Mouse (Mus musculus) lung, adult 2 months (tissue): ENCODE data around the gene Vasn.

Experiments used
- CTCF ChIP-seq: fragments of 200-500 bp; IDR thresholded peaks from 2 replicates; pipeline ENCODE4 v1.5.1; 2011; ENCODE audit warnings: mild to moderate bottlenecking, low read length, control low read depth; ENCODE audit not compliant: insufficient read depth
- POLR2A ChIP-seq: fragments of 200-500 bp; IDR thresholded peaks from 2 replicates; pipeline ENCODE4 v1.6.1; 2011; ENCODE audit warnings: low read depth, mild to moderate bottlenecking, control low read depth, low read length, borderline replicate concordance; ENCODE audit errors: extremely low read depth

GRCm38 (mm10) chr16:4649692-4650091 is 10.0 kb downstream of the Vasn start:
- TF ChIP-seq POLR2A (no peak), CTCF (no peak)
